In the genomic region with DNA sequence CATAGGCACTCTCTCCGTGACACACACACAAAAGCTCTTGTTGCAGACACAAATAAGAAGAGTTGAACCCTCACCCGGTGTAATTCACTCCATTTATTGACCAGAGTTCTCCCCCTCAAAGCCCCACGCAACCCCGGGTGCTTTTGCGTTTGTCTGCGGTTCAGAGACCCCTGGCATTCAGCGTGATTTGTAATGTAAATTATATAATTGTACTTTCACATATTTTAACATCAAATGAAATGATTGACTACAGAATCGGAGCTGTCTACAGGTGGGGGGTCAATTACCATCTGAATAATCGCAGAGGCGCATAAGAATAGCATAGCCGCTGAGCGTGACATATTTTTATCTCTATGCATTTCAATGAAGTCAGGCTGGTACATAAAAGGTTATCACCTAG, we compare ENCODE assay signal across 15 mouse cellular contexts.
DNase-seq lines count a peak whose midpoint lies in the region; ATAC-seq and TF ChIP-seq lines count a peak whose summit lies in the region.
"Had no signal": no experiment of that assay in that cellular context is flagged by ENCODE, and none has a peak within 500 bp of the region (broad histone marks: within the 10 kb centered on the region; RNA-seq: fewer than 3 reads in every experiment).

No protein-coding gene starts in this region.

- H3K4me2 ChIP-seq in hindbrain, postnatal 0 days (ENCODE audit: low read depth, low read length): no peak overlapping the region
- 0 out of 2 replicates have a peak overlapping the region, but pooled peaks have one; percentile 3 for H3K4me2 ChIP-seq in forebrain, embryonic 16.5 days (ENCODE audit: low read length)
- peak overlapping the region; percentile 14; the same call in 1 of the 2 replicates for H3K4me2 ChIP-seq in midbrain, embryonic 15.5 days
- H3K4me2 ChIP-seq: limb, embryonic 12.5 days; liver, embryonic 15.5 days had no signal

- no peak overlapping the region for H3K4me3 ChIP-seq in hindbrain, embryonic 10.5 days
- no peak overlapping the region for H3K4me3 ChIP-seq in hindbrain, postnatal 0 days (ENCODE audit: low read length)
- H3K4me3 ChIP-seq in forebrain, embryonic 16.5 days (replicated peaks; ENCODE audit: low read length): no peak overlapping the region
- no peak overlapping the region for H3K4me3 ChIP-seq in midbrain, embryonic 15.5 days
- H3K4me3 ChIP-seq: limb, embryonic 12.5 days; liver, embryonic 15.5 days had no signal

- 29% methylated on average over 12 of the region's 12 CpGs for WGBS in hindbrain, embryonic 10.5 days
- 20% methylated on average over 12 of the region's 12 CpGs for WGBS in hindbrain, postnatal 0 days
- 13% methylated on average over 12 of the region's 12 CpGs for WGBS in forebrain, embryonic 16.5 days
- 10% methylated on average over 12 of the region's 12 CpGs for WGBS in midbrain, embryonic 15.5 days

- TF ChIP-seq CTCF in hindbrain, postnatal 0 days (IDR thresholded peaks at IDR 0.05; ENCODE audit: low read depth): no peak

- H3K36me3 ChIP-seq in hindbrain, embryonic 10.5 days: no peaks in the 10 kb centered on the region
- H3K36me3 ChIP-seq in hindbrain, postnatal 0 days (ENCODE audit: insufficient read depth, low read length): no peaks in the 10 kb centered on the region
- no peaks in the 10 kb centered on the region for H3K36me3 ChIP-seq in forebrain, embryonic 16.5 days (ENCODE audit: control insufficient read depth, insufficient read depth)
- no peaks in the 10 kb centered on the region for H3K36me3 ChIP-seq in midbrain, embryonic 15.5 days (replicated peaks)
- H3K36me3 ChIP-seq: limb, embryonic 12.5 days; liver, embryonic 15.5 days had no signal

- peaks cover 64% of the 10 kb centered on the region for H3K4me1 ChIP-seq in hindbrain, embryonic 10.5 days (replicated peaks)
- no peaks in the 10 kb centered on the region for H3K4me1 ChIP-seq in hindbrain, postnatal 0 days (ENCODE audit: insufficient read depth, low read length)
- peaks cover 19% of the 10 kb centered on the region for H3K4me1 ChIP-seq in forebrain, embryonic 16.5 days (replicated peaks; ENCODE audit: control insufficient read depth, insufficient read depth, low read length)
- H3K4me1 ChIP-seq in midbrain, embryonic 15.5 days: peaks cover 46% of the 10 kb centered on the region
- H3K4me1 ChIP-seq: liver, embryonic 15.5 days had no signal

- peak overlapping the region; percentile 81 for H3K27ac ChIP-seq in hindbrain, embryonic 10.5 days
- H3K27ac ChIP-seq in hindbrain, postnatal 0 days: no peak overlapping the region
- no peak overlapping the region for H3K27ac ChIP-seq in forebrain, embryonic 16.5 days (ENCODE audit: low read length)
- peak overlapping the region; percentile 60 for H3K27ac ChIP-seq in midbrain, embryonic 15.5 days
- H3K27ac ChIP-seq: limb, embryonic 12.5 days; liver, embryonic 15.5 days had no signal

- H3K9ac ChIP-seq in hindbrain, postnatal 0 days (replicated peaks; ENCODE audit: low read length): no peak overlapping the region
- no peak overlapping the region for H3K9ac ChIP-seq in forebrain, embryonic 16.5 days (replicated peaks; ENCODE audit: low read depth, low read length)
- no peak overlapping the region for H3K9ac ChIP-seq in midbrain, embryonic 15.5 days
- H3K9ac ChIP-seq: limb, embryonic 12.5 days; liver, embryonic 15.5 days had no signal

- no peak for ATAC-seq in hindbrain, postnatal 0 days
- ATAC-seq in forebrain, embryonic 16.5 days: no peak
- ATAC-seq in midbrain, embryonic 15.5 days (replicated peaks): peak; percentile 77

- no peaks in the 10 kb centered on the region for H3K9me3 ChIP-seq in hindbrain, embryonic 10.5 days
- H3K9me3 ChIP-seq in hindbrain, postnatal 0 days (ENCODE audit: low read length): no peaks in the 10 kb centered on the region
- H3K9me3 ChIP-seq in forebrain, embryonic 16.5 days (ENCODE audit: control insufficient read depth, low read length): no peaks in the 10 kb centered on the region
- no peaks in the 10 kb centered on the region for H3K9me3 ChIP-seq in midbrain, embryonic 15.5 days
- H3K9me3 ChIP-seq: limb, embryonic 12.5 days; liver, embryonic 15.5 days had no signal

- peak; percentile 68 for DNase-seq in hindbrain, embryonic 10.5 days (ENCODE audit: low spot score)
- no peak for DNase-seq in hindbrain, postnatal 0 days (ENCODE audit: low spot score)
- DNase-seq in embryo, embryonic 10 days (ENCODE audit: low spot score): peak; percentile 48
- DNase-seq in spleen, postnatal 10 days (ENCODE audit: low spot score in 2 of 2): no peak
- no peak for DNase-seq in gastrocnemius, postnatal 25 days
- no peak for DNase-seq in adrenal gland, postnatal 10 days
- DNase-seq: adrenal gland, postnatal 14 days; heart, postnatal 4 days; kidney, adult 11 months; layer of hippocampus, postnatal 36 days; right cerebral cortex, postnatal 25 days had no signal

- H3K27me3 ChIP-seq in hindbrain, embryonic 10.5 days (ENCODE audit: insufficient read depth, poor library complexity, severe bottlenecking): peaks cover 57% of the 10 kb centered on the region
- H3K27me3 ChIP-seq in hindbrain, postnatal 0 days (ENCODE audit: insufficient read depth, low read length): no peaks in the 10 kb centered on the region
- no peaks in the 10 kb centered on the region for H3K27me3 ChIP-seq in forebrain, embryonic 16.5 days (replicated peaks; ENCODE audit: control insufficient read depth, insufficient read depth, low read length)
- no peaks in the 10 kb centered on the region for H3K27me3 ChIP-seq in midbrain, embryonic 15.5 days (replicated peaks)
- H3K27me3 ChIP-seq: liver, embryonic 15.5 days had no signal

Comparison
In these comparisons a context has a peak if more than half of its experiments do, and no peak if none do; other contexts are left out.
1. DNase-seq: peak in hindbrain, embryonic 10.5 days (single experiment) and embryo, embryonic 10 days (single experiment); none in hindbrain, postnatal 0 days (single experiment), spleen, postnatal 10 days (0 of 2), gastrocnemius, postnatal 25 days (single experiment) and adrenal gland, postnatal 10 days (single experiment).
2. H3K27ac ChIP-seq: peak in hindbrain, embryonic 10.5 days (single experiment) and midbrain, embryonic 15.5 days (single experiment); none in hindbrain, postnatal 0 days (single experiment) and forebrain, embryonic 16.5 days (single experiment).